Mouse (Mus musculus) embryo, embryonic 9.5 days (tissue): ENCODE measurements around the gene Upf1.
A peak's percentile ranks its signal among the peaks of the same experiment; 100 is the strongest.

Source experiments
- DNase-seq: peaks from one replicate; pipeline ENCODE4 v3.0.0-alpha.2; 2017; ENCODE audit errors: extremely low spot score

Gene Upf1

GRCm38 (mm10) chr8:70353194-70353817, at the start of gene Upf1:
Gene Upf1, minus strand, starts transcription at chr8:70353278.
- peak; percentile 98 for DNase-seq

GRCm38 (mm10) chr8:70397611-70398563, 44.8 kb upstream of the Upf1 start:
- DNase-seq, result no peak

- DNase-seq, result no peak
Measured at GRCm38 (mm10) chr8:70396184-70396583, 43.1 kb upstream of the Upf1 start.

- DNase-seq, result no peak
Measured at GRCm38 (mm10) chr8:70395649-70396048, 42.6 kb upstream of the Upf1 start.

- DNase-seq, result no peak
Measured at GRCm38 (mm10) chr8:70394269-70394998, 41.4 kb upstream of the Upf1 start.

GRCm38 (mm10) chr8:70393087-70393486, 40.0 kb upstream of the Upf1 start:
- no peak for DNase-seq

- no peak for DNase-seq
Measured at GRCm38 (mm10) chr8:70389678-70390077, 36.6 kb upstream of the Upf1 start.

- peak; percentile 53 for DNase-seq
Measured at GRCm38 (mm10) chr8:70383287-70383686, 30.2 kb upstream of the Upf1 start.

- DNase-seq, result no peak
Measured at GRCm38 (mm10) chr8:70380069-70380468, 27.0 kb upstream of the Upf1 start.

GRCm38 (mm10) chr8:70377049-70377448, 24.0 kb upstream of the Upf1 start:
- no peak for DNase-seq

- DNase-seq, result no peak
Measured at GRCm38 (mm10) chr8:70376275-70376741, 23.2 kb upstream of the Upf1 start.

GRCm38 (mm10) chr8:70375212-70375859, 22.3 kb upstream of the Upf1 start:
- peak; percentile 25 for DNase-seq

GRCm38 (mm10) chr8:70374318-70374927, 21.3 kb upstream of the Upf1 start:
- DNase-seq, result peak; percentile 77

GRCm38 (mm10) chr8:70373397-70374317, 20.6 kb upstream of the Upf1 start, which contains the start of gene Comp:
Gene Comp, plus strand, starts transcription at chr8:70373558.
- DNase-seq, result no peak

- DNase-seq, result no peak
Measured at GRCm38 (mm10) chr8:70371951-70372350, 18.9 kb upstream of the Upf1 start.

GRCm38 (mm10) chr8:70370476-70370875, 17.4 kb upstream of the Upf1 start:
- DNase-seq, result no peak

- no peak for DNase-seq
Measured at GRCm38 (mm10) chr8:70366588-70366987, 13.5 kb upstream of the Upf1 start.

GRCm38 (mm10) chr8:70364066-70364465, 11.0 kb upstream of the Upf1 start:
- no peak for DNase-seq

GRCm38 (mm10) chr8:70361484-70362032, 8.5 kb upstream of the Upf1 start:
- no peak for DNase-seq

GRCm38 (mm10) chr8:70360769-70361168, 7.7 kb upstream of the Upf1 start:
- peak; percentile 39 for DNase-seq
